Mouse (Mus musculus) kidney, adult 18-20 months (tissue): ENCODE measurements around the gene Gm8159.
A peak's percentile ranks its signal among the peaks of the same experiment; 100 is the strongest.
"Not testable (repeated sequence)": the region's sequence is repeated elsewhere in the genome, so short reads cannot be mapped to it uniquely, and the experiment has no call there.

Experiments
- DNase-seq: peaks from one replicate; pipeline ENCODE4 v3.0.0; 2021

The Gm8159 gene

DNA sequence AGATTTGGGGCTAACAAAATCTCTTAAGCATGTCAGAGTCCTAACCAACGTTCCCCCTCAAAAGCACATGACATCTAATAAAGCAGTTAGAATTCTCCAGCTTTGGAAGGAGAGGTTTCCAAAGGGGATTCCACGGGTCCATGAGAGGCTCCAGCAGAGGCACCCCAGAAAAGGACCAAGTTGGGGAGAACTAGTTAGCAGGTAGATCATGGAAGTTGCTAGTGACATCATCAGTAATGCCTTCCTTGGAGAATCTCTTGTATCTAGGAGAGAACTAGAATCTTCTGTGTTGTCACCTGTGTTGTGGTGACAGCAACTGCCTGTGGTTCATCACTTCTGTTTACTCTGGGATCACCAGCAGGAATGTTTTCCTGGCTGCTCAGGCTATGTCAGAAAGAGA lies at the start of gene Gm8159:
Gene Gm8159 (plus strand): TSS at position 301 of the 400 bp plus-strand sequence.
- not testable (repeated sequence) for DNase-seq

DNA sequence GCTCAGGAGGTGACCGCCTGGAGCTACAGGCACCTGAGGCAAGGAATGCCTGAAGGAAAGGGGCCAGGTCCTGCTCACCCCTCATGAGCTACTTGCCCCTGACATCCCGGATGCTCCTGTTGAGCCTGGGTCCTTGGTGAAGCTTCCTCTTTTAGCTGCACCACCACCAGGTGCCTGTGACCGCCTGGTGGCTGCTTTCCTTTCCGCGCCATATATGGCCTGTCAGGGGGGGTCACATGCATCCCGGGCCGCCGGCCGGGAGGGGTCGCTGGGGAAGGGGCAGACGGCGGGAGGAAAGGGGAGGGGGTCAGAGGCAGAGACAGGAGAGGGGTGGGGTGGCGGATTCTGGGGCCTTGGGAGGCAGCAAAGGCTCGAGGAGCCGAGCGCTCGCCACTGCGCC lies 17.2 kb downstream of the Gm8159 start:
- DNase-seq, result peak; percentile 1

DNA sequence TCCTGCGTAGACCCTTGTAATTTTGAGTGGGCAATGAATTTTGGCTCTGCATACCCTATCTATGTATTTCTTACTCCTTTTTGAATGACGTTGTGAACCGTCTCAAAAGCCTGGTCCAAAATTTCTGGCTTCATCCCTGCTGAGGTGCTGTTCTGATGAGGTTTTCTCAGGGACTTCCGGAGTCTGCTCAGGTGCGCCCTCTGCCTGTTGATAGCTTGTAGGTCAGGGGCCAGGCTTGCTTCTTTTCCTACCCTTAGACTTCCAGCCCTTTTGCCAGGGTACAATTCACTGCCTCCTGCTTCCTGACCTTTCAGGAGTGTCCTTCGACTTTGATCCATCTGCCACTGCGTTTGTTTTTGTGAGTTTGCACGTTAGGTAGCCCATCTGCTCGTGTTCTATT lies 18.2 kb downstream of the Gm8159 start:
- peak; percentile 2 for DNase-seq

DNA sequence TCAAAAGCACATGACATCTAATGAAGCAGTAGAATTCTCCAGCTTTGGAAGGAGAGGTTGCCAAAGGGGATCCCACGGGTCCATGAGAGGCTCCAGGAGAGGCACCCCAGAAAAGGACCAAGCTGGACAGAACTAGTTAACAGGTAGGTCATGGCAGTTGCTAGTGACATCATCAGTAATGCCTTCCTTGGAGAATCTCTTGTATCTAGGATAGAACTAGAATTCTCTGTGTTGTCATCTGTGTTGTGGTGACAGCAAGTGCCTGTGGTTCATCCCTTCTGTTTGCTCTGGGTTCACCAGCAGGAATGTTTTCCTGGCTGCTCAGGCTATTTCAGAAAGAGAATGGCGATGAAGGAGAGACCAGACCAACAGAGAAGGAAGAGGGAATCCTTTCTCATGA lies 31.7 kb downstream of the Gm8159 start, which contains the start of gene Gm3239:
Gene Gm3239 (plus strand): TSS at position 301 of the 400 bp plus-strand sequence.
- not testable (repeated sequence) for DNase-seq
